Mouse (Mus musculus) heart, embryonic 10.5 days (tissue): ENCODE measurements around the gene Susd4. TPM values are rescaled to one million over a fixed set of nuclear protein-coding genes. Genes with fewer than 3 reads are reported as not detected.

ENCODE experiments used
- DNase-seq: peaks from one replicate; pipeline ENCODE4 v3.0.0-alpha.2; 2017; ENCODE audit warnings: low spot score
- H3K27ac ChIP-seq: fragments of 300-500 bp; sonication (generic); 2 replicates; pipeline ENCODE4 v1.5.1; 2016; ENCODE audit warnings: mild to moderate bottlenecking
- H3K27me3 ChIP-seq: fragments of 300-500 bp; sonication (generic); 2 replicates; pipeline ENCODE4 v1.6.1; 2016; ENCODE audit warnings: mild to moderate bottlenecking; ENCODE audit not compliant: poor library complexity, insufficient read depth, severe bottlenecking
- H3K36me3 ChIP-seq: fragments of 300-500 bp; sonication (generic); 2 replicates; pipeline ENCODE4 v1.6.1; 2016; ENCODE audit warnings: mild to moderate bottlenecking, moderate library complexity
- H3K4me1 ChIP-seq: fragments of 300-500 bp; sonication (generic); 2 replicates; pipeline ENCODE4 v1.6.1; 2016; ENCODE audit warnings: mild to moderate bottlenecking
- H3K4me3 ChIP-seq: fragments of 300-500 bp; sonication (generic); 2 replicates; pipeline ENCODE4 v1.5.1; 2016; ENCODE audit warnings: mild to moderate bottlenecking, moderate library complexity
- H3K9me3 ChIP-seq: fragments of 300-500 bp; sonication (generic); 2 replicates; pipeline ENCODE4 v1.6.1; 2016; ENCODE audit warnings: mild to moderate bottlenecking, moderate library complexity
- WGBS: fragments of 180-500 bp; shearing (Covaris S2); methylation state at CpG from one replicate; pipeline ENCODE4 v1.1.7; 2016; 5-methylcytosine and 5-hydroxymethylcytosine counted together
- polyA plus RNA-seq: library from polyadenylated mRNA; unstranded; fragments of >200 nt; fragmentation: Nextera tagmentation; extraction: Ambion mirVana; gene quantifications from 2 replicates; pipeline ENCODE4 v1.2.1, GENCODE M21; 2016

Susd4 gene
- polyA plus RNA-seq, 1 experiment from 2014 or later, result 9.4 TPM

GRCm38 (mm10) chr1:182839332-182839929 lies 75.8 kb downstream of the Susd4 start:
- Histone ChIP-seq H3K4me1 (peaks cover 7% of the 10 kb centered on the region), H3K36me3 (no peaks in the 10 kb centered on the region), H3K27ac (no peak overlapping the region; the same call in 1 of the 2 replicates), H3K27me3 (no peaks in the 10 kb centered on the region), H3K9me3 (no peaks in the 10 kb centered on the region), H3K4me3 (no peak overlapping the region)
- WGBS, result 83% methylated on average over 4 of the region's 4 CpGs
- no peak for DNase-seq

- Histone ChIP-seq H3K4me1 (peaks cover 7% of the 10 kb centered on the region), H3K9me3 (no peaks in the 10 kb centered on the region), H3K4me3 (no peak overlapping the region), H3K27me3 (no peaks in the 10 kb centered on the region), H3K36me3 (no peaks in the 10 kb centered on the region), H3K27ac (0 out of 2 replicates have a peak overlapping the region, but pooled peaks have one; percentile 17)
- DNase-seq, result no peak
- WGBS, result 61% methylated on average over 6 of the region's 6 CpGs
These were observed 76.4 kb downstream of the Susd4 start for GRCm38 (mm10) chr1:182840011-182840410.

DNA sequence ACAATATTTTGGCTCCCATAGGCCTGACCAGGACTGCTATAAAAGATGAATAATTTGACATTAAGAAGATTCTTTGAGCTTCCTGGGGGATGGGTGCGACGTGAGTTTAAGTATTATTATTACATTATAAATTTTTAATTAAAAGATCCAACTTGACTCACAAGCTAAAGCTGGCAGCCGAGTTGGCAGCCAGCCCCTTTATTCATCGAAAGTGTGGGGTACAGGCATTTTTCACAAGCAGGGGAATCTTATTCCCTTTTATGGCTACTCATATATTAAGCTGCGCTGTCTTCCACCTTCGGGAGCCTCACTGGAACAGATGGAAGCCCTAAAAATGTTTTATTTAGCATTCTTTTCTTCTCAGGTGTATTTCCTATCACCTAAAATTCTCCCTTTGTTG lies 76.9 kb downstream of the Susd4 start:
- Histone ChIP-seq H3K27ac (no peak overlapping the region), H3K27me3 (no peaks in the 10 kb centered on the region), H3K4me1 (peaks cover 7% of the 10 kb centered on the region), H3K4me3 (no peak overlapping the region), H3K36me3 (no peaks in the 10 kb centered on the region), H3K9me3 (no peaks in the 10 kb centered on the region)
- WGBS, result 90% methylated on average over 6 of the region's 6 CpGs
- DNase-seq, result no peak

GRCm38 (mm10) chr1:182849556-182849955 lies 85.9 kb downstream of the Susd4 start:
- WGBS, result 43% methylated on average over 12 of the region's 12 CpGs
- H3K27ac ChIP-seq, result no peak overlapping the region
- DNase-seq, result no peak
- H3K9me3 ChIP-seq, result no peaks in the 10 kb centered on the region
- peaks cover 21% of the 10 kb centered on the region for H3K4me1 ChIP-seq
- H3K27me3 ChIP-seq, result no peaks in the 10 kb centered on the region
- H3K4me3 ChIP-seq, result peak overlapping the region; percentile 9; the same call in 1 of the 2 replicates
- H3K36me3 ChIP-seq, result no peaks in the 10 kb centered on the region

DNA sequence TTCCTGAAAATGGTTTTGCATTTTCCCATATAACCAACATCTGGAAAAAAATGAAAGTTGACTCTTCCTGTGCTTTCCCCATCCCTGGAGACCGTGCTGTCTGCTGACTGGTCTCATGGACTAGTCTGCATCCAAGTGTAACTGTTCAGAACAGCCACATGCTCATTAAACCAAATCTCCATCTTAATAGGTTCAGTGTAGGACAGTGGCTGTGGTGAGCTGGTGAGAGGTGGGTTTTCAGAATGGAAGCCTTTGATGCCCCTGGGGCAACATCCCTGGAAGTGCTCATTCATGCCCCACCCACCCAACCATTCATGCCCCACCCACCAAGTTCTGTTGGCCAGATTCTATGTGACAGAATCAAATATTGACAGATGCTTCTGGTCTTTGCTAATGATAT lies 86.4 kb downstream of the Susd4 start:
- 78% methylated on average over 1 of the region's 1 CpGs for WGBS
- Histone ChIP-seq H3K36me3 (no peaks in the 10 kb centered on the region), H3K9me3 (no peaks in the 10 kb centered on the region), H3K4me3 (no peak overlapping the region), H3K4me1 (peaks cover 21% of the 10 kb centered on the region), H3K27me3 (no peaks in the 10 kb centered on the region), H3K27ac (no peak overlapping the region)
- no peak for DNase-seq

DNA sequence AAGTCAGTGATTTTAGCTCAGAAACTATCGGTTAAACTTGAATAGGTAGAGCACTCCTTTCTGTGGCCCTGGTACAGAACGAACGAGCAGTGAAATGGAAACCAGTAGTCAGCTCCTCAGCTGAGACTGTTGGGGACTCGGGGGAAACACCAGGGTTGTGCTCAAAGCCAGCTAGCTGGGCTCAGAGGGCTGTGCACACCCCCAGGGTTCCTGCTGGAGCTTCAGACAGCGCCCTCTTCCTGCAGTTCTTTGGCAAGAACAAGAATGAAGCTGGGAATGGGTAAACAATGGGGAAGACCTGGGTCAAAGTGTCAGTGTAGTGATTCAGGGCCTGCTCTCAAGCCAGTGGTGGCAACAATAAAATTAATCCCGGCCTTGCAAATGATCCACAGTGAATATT lies 88.5 kb downstream of the Susd4 start:
- 0 out of 2 replicates have a peak, but pooled peaks cover 4% of the 10 kb centered on the region for H3K27me3 ChIP-seq
- no peak overlapping the region for H3K4me3 ChIP-seq
- H3K27ac ChIP-seq, result no peak overlapping the region; the same call in 1 of the 2 replicates
- no peaks in the 10 kb centered on the region for H3K9me3 ChIP-seq
- peaks cover 32% of the 10 kb centered on the region for H3K4me1 ChIP-seq
- no peak for DNase-seq
- H3K36me3 ChIP-seq, result no peaks in the 10 kb centered on the region
- WGBS, result 59% methylated on average over 6 of the region's 6 CpGs

DNA sequence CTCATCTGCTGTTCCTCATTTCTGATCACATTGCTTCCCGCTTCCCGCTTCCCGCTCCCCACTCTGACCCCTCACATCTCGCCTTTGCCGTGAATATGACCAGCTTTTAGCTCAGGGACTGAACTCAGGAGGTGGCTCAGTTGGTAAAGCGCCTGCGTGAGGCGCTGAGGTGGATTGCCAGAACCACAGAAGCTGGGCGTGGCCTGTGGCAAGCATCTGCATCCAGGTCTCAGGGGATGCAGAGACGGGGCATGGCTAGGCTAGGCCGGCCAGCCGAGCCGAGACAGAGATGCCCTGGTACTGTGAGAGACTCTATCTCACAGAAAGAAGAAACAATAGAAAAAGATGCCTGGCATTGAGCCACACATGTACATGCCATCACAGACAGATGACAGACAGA lies 93.0 kb downstream of the Susd4 start:
- no peaks in the 10 kb centered on the region for H3K36me3 ChIP-seq
- H3K27me3 ChIP-seq, result 0 out of 2 replicates have a peak, but pooled peaks cover 4% of the 10 kb centered on the region
- H3K9me3 ChIP-seq, result no peaks in the 10 kb centered on the region
- H3K27ac ChIP-seq, result no peak overlapping the region
- DNase-seq, result no peak
- H3K4me3 ChIP-seq, result no peak overlapping the region
- WGBS, result 77% methylated on average over 13 of the region's 13 CpGs
- peaks cover 28% of the 10 kb centered on the region for H3K4me1 ChIP-seq

DNA sequence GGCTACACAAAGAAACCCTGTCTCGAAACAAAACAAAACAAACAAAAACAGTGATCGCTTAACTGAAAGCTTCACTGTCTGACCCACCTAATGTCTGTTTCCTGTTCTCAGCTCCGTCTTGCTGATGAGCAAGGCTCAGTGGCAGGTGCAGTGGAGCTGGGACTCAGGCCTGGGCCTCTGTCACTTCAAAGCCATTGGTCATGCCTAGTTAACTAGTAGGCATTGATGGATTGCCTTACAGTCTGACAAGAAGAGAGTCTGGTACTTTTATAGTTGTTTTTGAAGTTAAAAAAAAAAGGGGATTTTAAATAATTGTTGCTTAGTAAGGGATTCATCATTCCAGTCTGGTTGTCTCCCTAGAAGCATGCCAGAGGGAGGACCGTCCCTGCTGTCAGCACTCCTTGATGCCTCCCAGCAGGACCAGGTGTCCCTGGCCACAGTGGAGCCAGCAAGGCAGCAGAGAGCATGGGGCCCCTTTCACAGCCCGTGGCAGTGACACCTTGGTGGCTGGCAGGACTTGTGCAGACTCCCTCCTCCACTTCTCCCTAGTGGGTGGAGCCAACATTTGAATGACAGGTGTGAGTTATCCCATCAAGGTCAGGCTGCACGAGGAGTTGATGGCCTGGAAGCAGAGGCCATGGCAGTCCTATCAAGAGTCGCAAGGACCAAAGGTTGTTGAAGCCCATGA lies 98.2 kb downstream of the Susd4 start:
- peaks cover 15% of the 10 kb centered on the region for H3K4me1 ChIP-seq
- H3K36me3 ChIP-seq, result no peaks in the 10 kb centered on the region
- H3K9me3 ChIP-seq, result no peaks in the 10 kb centered on the region
- no peaks in the 10 kb centered on the region for H3K27me3 ChIP-seq
- WGBS, result 32% methylated on average over 7 of the region's 7 CpGs
- no peak overlapping the region for H3K4me3 ChIP-seq
- DNase-seq, result no peak
- no peak overlapping the region for H3K27ac ChIP-seq

- Histone ChIP-seq H3K27me3 (no peaks in the 10 kb centered on the region), H3K4me3 (no peak overlapping the region), H3K9me3 (no peaks in the 10 kb centered on the region), H3K4me1 (peaks cover 14% of the 10 kb centered on the region), H3K36me3 (no peaks in the 10 kb centered on the region), H3K27ac (no peak overlapping the region)
- 85% methylated on average over 6 of the region's 6 CpGs for WGBS
- no peak for DNase-seq
These were observed 99.7 kb downstream of the Susd4 start for GRCm38 (mm10) chr1:182863396-182863795.

- Histone ChIP-seq H3K9me3 (peaks cover 14% of the 10 kb centered on the region), H3K36me3 (peaks cover 10% of the 10 kb centered on the region; the same call in 1 of the 2 replicates)
- WGBS, result 86% methylated on average over 3 of the region's 3 CpGs
These were observed 104.2 kb downstream of the Susd4 start for GRCm38 (mm10) chr1:182867886-182868285.

DNA sequence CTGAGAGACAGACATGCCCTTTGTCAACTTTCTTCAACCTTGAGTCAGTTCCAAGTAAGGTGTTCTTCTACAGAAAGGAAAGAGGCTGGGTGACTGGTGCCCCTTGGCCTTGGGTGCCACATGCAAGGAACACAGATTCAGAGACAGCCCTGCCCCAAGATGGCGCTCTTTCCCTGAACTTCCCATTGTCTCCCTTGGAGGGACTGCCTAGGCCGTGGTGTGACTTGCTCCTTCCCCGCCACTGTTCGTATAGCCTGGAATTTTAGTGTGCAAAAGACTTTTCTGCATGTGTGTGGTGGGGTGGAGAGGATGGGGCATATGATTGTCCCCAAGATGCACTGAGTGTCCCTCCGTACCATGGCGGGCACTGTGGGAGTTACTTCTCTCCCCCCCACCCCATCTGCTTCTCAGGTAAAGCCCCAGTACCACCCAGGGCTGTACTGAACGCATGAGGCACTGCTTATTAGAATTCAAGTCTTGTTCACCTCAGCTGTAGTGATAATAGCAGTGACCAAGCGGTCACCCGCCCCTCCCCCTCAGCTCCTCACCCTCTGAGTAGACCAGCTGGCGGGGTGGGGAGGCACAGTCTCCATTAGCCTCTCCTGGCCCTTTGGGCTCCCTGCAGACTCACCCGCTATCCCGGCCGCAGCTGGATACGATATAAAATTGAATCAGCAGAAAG lies 104.9 kb downstream of the Susd4 start:
- Histone ChIP-seq H3K4me3 (no peak overlapping the region), H3K27ac (peak overlapping the region; percentile 67), H3K27me3 (no peaks in the 10 kb centered on the region), H3K36me3 (peaks cover 10% of the 10 kb centered on the region; the same call in 1 of the 2 replicates), H3K4me1 (peaks cover 9% of the 10 kb centered on the region), H3K9me3 (peaks cover 18% of the 10 kb centered on the region)
- 62% methylated on average over 14 of the region's 14 CpGs for WGBS
- no peak for DNase-seq

More at GRCm38 (mm10) chr1:182867886-182868285, 104.2 kb downstream of the Susd4 start:
- H3K4me3 ChIP-seq, result no peak overlapping the region
- no peak overlapping the region for H3K27ac ChIP-seq
- no peaks in the 10 kb centered on the region for H3K27me3 ChIP-seq
- peaks cover 9% of the 10 kb centered on the region for H3K4me1 ChIP-seq
- DNase-seq, result no peak

DNA sequence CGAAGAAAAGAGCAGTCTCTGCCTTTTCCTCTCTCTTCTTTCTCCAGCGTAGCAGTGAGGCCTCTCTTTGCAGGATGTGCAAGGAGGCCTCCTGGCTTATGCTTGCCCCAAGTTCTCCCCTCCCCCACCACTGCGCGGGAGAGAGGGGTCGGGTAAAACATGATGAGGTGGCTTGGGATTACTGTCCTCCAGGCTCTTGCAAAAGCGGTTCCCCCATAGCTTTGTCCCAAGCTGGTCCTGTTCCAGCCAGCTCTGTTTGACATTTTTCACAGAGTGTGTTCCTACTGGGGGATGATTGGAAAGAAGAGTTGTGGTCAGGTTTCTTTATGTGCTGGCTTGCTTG lies 105.4 kb downstream of the Susd4 start:
- peaks cover 10% of the 10 kb centered on the region; the same call in 1 of the 2 replicates for H3K36me3 ChIP-seq
- no peak for DNase-seq
- peaks cover 9% of the 10 kb centered on the region for H3K4me1 ChIP-seq
- H3K4me3 ChIP-seq, result no peak overlapping the region
- H3K9me3 ChIP-seq, result peaks cover 19% of the 10 kb centered on the region
- no peaks in the 10 kb centered on the region for H3K27me3 ChIP-seq
- 43% methylated on average over 6 of the region's 6 CpGs for WGBS
- peak overlapping the region; percentile 67 for H3K27ac ChIP-seq

- Histone ChIP-seq H3K27ac (no peak overlapping the region), H3K4me3 (no peak overlapping the region), H3K4me1 (peaks cover 15% of the 10 kb centered on the region), H3K36me3 (no peaks in the 10 kb centered on the region), H3K9me3 (peaks cover 5% of the 10 kb centered on the region; the same call in 1 of the 2 replicates), H3K27me3 (no peaks in the 10 kb centered on the region)
- DNase-seq, result no peak
- 93% methylated on average over 5 of the region's 5 CpGs for WGBS
These were observed 114.5 kb downstream of the Susd4 start for GRCm38 (mm10) chr1:182878156-182878555.
